Mouse (Mus musculus) ES-Bruce4 (cell line): ENCODE measurements around the gene Htra3. TPM values are rescaled to one million over a fixed set of nuclear protein-coding genes. Genes with fewer than 3 reads are reported as not detected.

Experiments used
- H3K27ac ChIP-seq: 2 replicates; pipeline ENCODE4 v1.5.1; 2012; ENCODE audit warnings: low read length, inconsistent platforms; ENCODE audit not compliant: insufficient read depth
- H3K27me3 ChIP-seq: 2 replicates; pipeline ENCODE4 v1.6.1; 2012; ENCODE audit warnings: mild to moderate bottlenecking, low read length, inconsistent platforms; ENCODE audit not compliant: control insufficient read depth, poor library complexity, insufficient read depth, severe bottlenecking
- H3K36me3 ChIP-seq: 2 replicates; pipeline ENCODE4 v1.6.1; 2012; ENCODE audit warnings: inconsistent platforms, mild to moderate bottlenecking, low read length, moderate library complexity; ENCODE audit not compliant: control insufficient read depth, poor library complexity, insufficient read depth, severe bottlenecking
- H3K4me1 ChIP-seq: one replicate; pipeline ENCODE4 v1.8.1; 2011; ENCODE audit warnings: low read length; ENCODE audit not compliant: control insufficient read depth, insufficient read depth
- H3K4me3 ChIP-seq: 2 replicates; pipeline ENCODE4 v1.5.1; 2011; ENCODE audit warnings: low read depth, mild to moderate bottlenecking, low read length
- H3K9ac ChIP-seq: 2 replicates; pipeline ENCODE4 v1.6.1; 2012; ENCODE audit warnings: low read depth, mild to moderate bottlenecking, inconsistent platforms; ENCODE audit not compliant: poor library complexity, severe bottlenecking
- H3K9me3 ChIP-seq: replicated peaks from 2 replicates; pipeline ENCODE4 v1.6.1; 2012; ENCODE audit warnings: mild to moderate bottlenecking, low read length, inconsistent platforms; ENCODE audit not compliant: control insufficient read depth, poor library complexity, insufficient read depth, severe bottlenecking
- CTCF ChIP-seq: IDR thresholded peaks from one replicate; pipeline ENCODE4 v1.8.1; 2011; ENCODE audit warnings: low read depth, low read length
- EP300 ChIP-seq: IDR thresholded peaks from 2 replicates; pipeline ENCODE4 v1.6.1; 2011; ENCODE audit warnings: low read depth, low read length; ENCODE audit not compliant: insufficient read depth
- POLR2A ChIP-seq: IDR thresholded peaks from one replicate; pipeline ENCODE4 v1.8.1; 2011; ENCODE audit warnings: low read length; ENCODE audit not compliant: insufficient read depth
- polyA plus RNA-seq: library from polyadenylated mRNA; stranded (reverse); fragments of >200 nt; gene quantifications from 2 replicates; pipeline ENCODE4 v1.2.4, GENCODE M21; 2011; ENCODE audit warnings: low read depth; ENCODE audit not compliant: missing spikeins, insufficient read depth, insufficient read length

Htra3 gene
- polyA plus RNA-seq, 1 experiment = 1.9 TPM

DNA sequence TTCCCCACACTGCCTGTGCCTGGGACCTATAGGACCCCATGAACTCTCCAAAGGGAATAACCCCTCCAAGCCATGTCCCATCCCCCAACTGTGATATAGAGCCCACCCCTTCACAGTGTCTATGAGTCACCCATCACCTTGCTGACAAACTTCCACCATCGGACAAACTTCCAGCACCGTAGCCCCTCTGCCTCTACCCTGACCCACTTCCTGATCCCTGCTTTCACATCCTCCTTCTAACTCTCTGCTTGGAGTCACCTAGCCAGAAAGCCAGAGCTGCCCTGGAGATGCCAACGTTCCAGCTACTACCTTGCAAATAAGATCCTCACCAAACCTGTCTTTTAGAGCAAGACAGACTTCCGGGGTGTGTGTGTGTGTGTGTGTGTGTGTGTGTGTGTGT is 14.1 kb upstream of the Htra3 start:
- H3K9me3 ChIP-seq = no peaks in the 10 kb centered on the region
- no peak overlapping the region for H3K4me3 ChIP-seq
- no peaks in the 10 kb centered on the region for H3K36me3 ChIP-seq
- no peak overlapping the region for H3K27ac ChIP-seq
- H3K27me3 ChIP-seq = no peaks in the 10 kb centered on the region
- H3K4me1 ChIP-seq = no peaks in the 10 kb centered on the region
- no peak for TF ChIP-seq CTCF
- no peak for TF ChIP-seq EP300
- no peak overlapping the region for H3K9ac ChIP-seq

DNA sequence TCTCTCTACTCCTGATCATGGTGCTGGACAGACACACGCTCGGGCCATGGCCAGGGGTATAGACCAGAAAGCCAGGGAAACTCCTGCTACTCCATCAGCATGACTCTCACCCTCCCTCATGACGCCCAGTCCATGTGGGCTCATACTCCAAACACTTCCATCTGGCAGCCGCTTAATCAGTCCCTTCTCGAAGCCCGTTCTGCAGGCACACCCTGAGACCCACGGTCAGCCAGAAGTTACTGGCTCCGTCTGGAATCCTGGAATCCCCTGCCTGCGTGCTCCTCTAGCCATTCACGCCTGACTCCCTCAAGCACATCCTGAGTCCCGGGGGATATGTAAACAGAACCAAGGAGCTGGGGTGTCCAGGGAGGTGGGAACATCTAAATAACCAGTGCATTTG is 11.7 kb upstream of the Htra3 start:
- H3K9ac ChIP-seq = no peak overlapping the region
- TF ChIP-seq EP300 (no peak), CTCF (no peak), POLR2A (no peak)
- H3K27me3 ChIP-seq = no peaks in the 10 kb centered on the region
- no peaks in the 10 kb centered on the region for H3K36me3 ChIP-seq
- no peaks in the 10 kb centered on the region for H3K4me1 ChIP-seq
- H3K9me3 ChIP-seq = no peaks in the 10 kb centered on the region
- no peak overlapping the region for H3K4me3 ChIP-seq
- no peak overlapping the region for H3K27ac ChIP-seq

DNA sequence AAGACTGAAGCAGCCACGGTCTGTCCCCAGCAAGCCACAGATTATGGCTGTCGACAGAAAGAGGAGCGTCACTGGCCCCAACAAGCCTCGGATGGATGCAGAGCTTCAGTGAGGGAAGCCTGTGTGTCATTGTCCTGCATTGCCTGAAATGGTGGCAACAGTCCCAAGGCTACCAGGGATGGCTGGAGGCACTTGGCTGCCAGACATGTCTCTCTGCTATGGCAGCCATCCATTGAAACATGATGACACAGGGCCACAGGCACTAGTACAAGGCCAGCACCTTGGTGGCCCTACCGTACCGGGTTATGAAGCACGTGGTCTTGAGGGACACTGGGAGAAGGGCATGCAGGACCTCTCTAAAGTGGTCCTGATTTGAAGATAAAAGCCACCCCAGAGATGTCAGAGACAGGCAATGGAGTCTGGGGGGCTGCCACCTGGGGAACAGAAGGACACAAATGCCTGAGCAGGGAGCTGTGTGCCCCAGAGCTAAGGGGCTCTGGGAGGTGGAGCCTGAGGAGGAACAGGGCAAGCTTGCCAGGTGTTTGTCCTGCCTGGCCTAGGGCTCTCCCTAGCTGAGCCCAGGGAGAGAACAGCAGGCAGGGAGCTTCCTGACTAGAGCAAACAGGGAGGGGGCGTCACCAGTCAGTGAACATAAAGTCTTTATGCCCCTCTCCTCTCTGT is 11.0 kb upstream of the Htra3 start:
- no peak overlapping the region for H3K9ac ChIP-seq
- H3K4me1 ChIP-seq = no peaks in the 10 kb centered on the region
- no peak overlapping the region for H3K4me3 ChIP-seq
- TF ChIP-seq POLR2A (no peak), CTCF (no peak), EP300 (no peak)
- H3K9me3 ChIP-seq = no peaks in the 10 kb centered on the region
- H3K27me3 ChIP-seq = no peaks in the 10 kb centered on the region
- no peaks in the 10 kb centered on the region for H3K36me3 ChIP-seq
- no peak overlapping the region for H3K27ac ChIP-seq

- no peaks in the 10 kb centered on the region for H3K27me3 ChIP-seq
- no peak for TF ChIP-seq CTCF
- no peak for TF ChIP-seq EP300
- no peak for TF ChIP-seq POLR2A
- no peak overlapping the region for H3K4me3 ChIP-seq
- H3K4me1 ChIP-seq = no peaks in the 10 kb centered on the region
- H3K27ac ChIP-seq = no peak overlapping the region
- no peaks in the 10 kb centered on the region for H3K9me3 ChIP-seq
- H3K9ac ChIP-seq = no peak overlapping the region
- H3K36me3 ChIP-seq = no peaks in the 10 kb centered on the region
Observed at GRCm38 (mm10) chr5:35689374-35689773, 9.8 kb upstream of the Htra3 start.

DNA sequence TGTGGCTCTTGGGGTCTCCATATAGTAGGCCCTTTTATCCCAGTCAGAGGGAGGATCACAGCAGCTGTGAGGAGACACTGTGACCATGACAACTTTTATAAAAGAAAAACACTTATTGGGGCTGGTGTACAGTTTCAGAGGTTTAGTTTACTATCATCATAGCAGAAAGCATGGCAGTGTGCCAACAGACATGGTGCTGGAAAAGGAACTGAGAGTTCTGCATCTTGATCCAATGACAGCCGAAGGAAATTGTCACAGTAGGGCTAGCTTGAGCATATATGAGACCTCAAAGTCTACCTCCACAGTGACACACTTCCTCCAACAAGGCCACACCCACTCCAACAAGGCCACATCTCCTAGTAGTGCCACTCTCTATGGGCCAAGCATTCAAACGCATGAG is 9.3 kb upstream of the Htra3 start:
- TF ChIP-seq POLR2A (no peak), EP300 (no peak), CTCF (no peak)
- Histone ChIP-seq H3K27me3 (no peaks in the 10 kb centered on the region), H3K9ac (no peak overlapping the region), H3K36me3 (no peaks in the 10 kb centered on the region), H3K4me3 (no peak overlapping the region), H3K4me1 (no peaks in the 10 kb centered on the region), H3K27ac (no peak overlapping the region), H3K9me3 (no peaks in the 10 kb centered on the region)

GRCm38 (mm10) chr5:35687098-35687497 is 7.5 kb upstream of the Htra3 start:
- no peak overlapping the region for H3K27ac ChIP-seq
- H3K9me3 ChIP-seq = no peaks in the 10 kb centered on the region
- H3K9ac ChIP-seq = no peak overlapping the region
- TF ChIP-seq EP300 (no peak), CTCF (no peak)
- H3K4me3 ChIP-seq = no peak overlapping the region
- H3K4me1 ChIP-seq = no peaks in the 10 kb centered on the region
- no peaks in the 10 kb centered on the region for H3K36me3 ChIP-seq
- H3K27me3 ChIP-seq = no peaks in the 10 kb centered on the region
